Mouse (Mus musculus): ENCODE data around the gene Gm45233.

Gm45233 gene

GRCm38 (mm10) chr7:43511707-43512478 is 68.0 kb downstream of the Gm45233 start:
- no peak for DNase-seq (ENCODE audit: low read depth)

- DNase-seq (ENCODE audit: low read depth): no peak
Observed at GRCm38 (mm10) chr7:43512519-43512918, 68.6 kb downstream of the Gm45233 start.
